In genomic region chr2:22727113-22727512, GRCm38 (mm10) we compare ENCODE assay signal across 13 mouse cellular contexts.
"Had no signal": no experiment of that assay in that cellular context is flagged by ENCODE, and none has a peak within 500 bp of the region (broad histone marks: within the 10 kb centered on the region; RNA-seq: fewer than 3 reads in every experiment).

No protein-coding gene starts in this region.

- H3K9ac ChIP-seq: intestine, embryonic 15.5 days; limb, embryonic 12.5 days; liver, embryonic 14.5 days; midbrain, embryonic 15.5 days had no signal

- H3K27ac ChIP-seq: intestine, embryonic 15.5 days; limb, embryonic 12.5 days; liver, embryonic 14.5 days; midbrain, embryonic 15.5 days had no signal

- H3K36me3 ChIP-seq: intestine, embryonic 15.5 days; limb, embryonic 12.5 days; midbrain, embryonic 15.5 days had no signal

- H3K4me1 ChIP-seq: intestine, embryonic 15.5 days; limb, embryonic 12.5 days; midbrain, embryonic 15.5 days had no signal

- H3K4me2 ChIP-seq: intestine, embryonic 15.5 days; limb, embryonic 12.5 days; midbrain, embryonic 11.5 days; midbrain, embryonic 15.5 days had no signal

- H3K4me3 ChIP-seq: intestine, embryonic 15.5 days; limb, embryonic 12.5 days; megakaryocyte, embryonic 14.5 days; midbrain, embryonic 15.5 days had no signal

- H3K27me3 ChIP-seq: intestine, embryonic 15.5 days; limb, embryonic 12.5 days; megakaryocyte, embryonic 14.5 days; midbrain, embryonic 15.5 days had no signal

- DNase-seq: kidney, adult 8-10 months; kidney, postnatal 25 days; liver; lung, adult 2 months; lung, postnatal 36 days; thymus, postnatal 4 days had no signal

- H3K9me3 ChIP-seq: intestine, embryonic 15.5 days; limb, embryonic 12.5 days; megakaryocyte, embryonic 14.5 days; midbrain, embryonic 15.5 days had no signal

- ATAC-seq: intestine, embryonic 15.5 days; lung, postnatal 0 days; midbrain, embryonic 15.5 days had no signal
